Mouse (Mus musculus): ENCODE results near the gene Pip5k1b. TPM values are rescaled to one million over a fixed set of nuclear protein-coding genes. Genes with fewer than 3 reads are reported as not detected.

Gene Pip5k1b
- polyA plus RNA-seq, 2 experiments from 2014 or later, result 5.7 to 6.2 TPM

DNA sequence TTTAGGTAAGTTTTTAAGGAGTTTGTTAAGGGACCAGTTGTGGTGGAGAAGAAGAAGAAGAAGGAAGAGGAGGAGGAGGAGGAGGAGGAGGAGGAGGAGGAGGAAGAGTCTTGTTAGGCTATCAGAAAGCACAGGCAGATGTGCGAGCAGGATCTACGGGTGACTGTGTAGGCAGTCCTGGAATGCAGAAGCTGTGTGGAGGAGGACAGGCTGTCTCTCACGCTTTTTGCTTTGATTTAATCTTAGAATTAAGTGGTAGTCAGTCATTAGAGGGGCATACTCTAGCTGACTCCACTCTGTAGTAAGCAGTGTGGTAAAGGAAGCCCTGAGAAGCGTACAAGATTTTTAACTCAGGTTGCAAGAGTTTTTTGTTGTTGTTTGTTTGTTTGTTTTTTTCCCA lies 86.5 kb downstream of the Pip5k1b start:
- no peak for ATAC-seq

DNA sequence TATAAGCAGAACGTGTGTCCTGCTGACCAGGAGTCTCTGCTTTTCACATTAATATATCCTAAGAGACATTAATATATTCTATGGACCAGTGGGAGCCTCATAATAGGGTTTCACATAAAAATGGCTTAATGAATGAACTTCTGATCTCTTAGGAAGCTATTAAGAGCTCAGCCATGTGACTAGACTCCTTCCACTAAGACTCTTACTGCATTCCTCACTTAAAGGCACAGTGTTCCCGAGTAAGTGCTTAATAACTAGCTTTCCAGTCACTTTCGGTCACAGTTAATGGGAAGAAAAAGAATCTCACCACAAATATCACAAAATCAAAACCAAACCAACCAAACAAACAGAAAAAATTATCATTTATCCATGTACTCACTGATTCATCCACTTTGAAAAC lies 87.1 kb downstream of the Pip5k1b start:
- ATAC-seq, result no peak

- no peak for ATAC-seq
Observed at GRCm38 (mm10) chr19:24463011-24463410, 92.7 kb downstream of the Pip5k1b start.

DNA sequence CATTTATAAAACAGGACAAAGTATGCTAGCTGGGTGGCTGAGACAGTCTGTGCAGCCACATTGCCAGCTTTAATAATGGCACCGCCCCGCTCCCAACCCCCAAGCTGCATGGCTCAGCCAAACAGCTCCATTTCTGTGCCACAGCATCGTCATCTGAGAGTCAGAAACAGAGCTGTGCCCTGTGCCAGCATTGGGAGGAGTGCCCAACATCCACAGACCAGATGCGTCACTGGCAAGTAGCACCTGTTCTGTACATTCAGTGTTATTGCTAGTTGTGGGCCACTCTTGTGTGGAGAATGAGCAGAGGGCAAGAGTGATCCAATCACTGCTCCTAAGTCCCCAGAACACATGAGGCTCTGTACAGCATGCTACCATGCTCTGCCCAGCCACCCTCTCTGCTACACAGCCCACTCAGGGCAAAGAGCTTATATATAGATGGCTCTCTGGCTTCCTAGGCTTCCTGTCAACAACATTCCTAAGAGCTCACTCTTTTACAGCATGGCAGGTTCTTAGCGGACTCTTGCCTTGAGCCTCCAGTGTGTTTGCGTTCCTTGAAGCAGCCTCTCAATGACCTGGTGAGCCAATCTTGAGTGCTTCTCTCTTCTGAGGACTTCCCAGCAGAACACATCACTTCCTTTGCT lies 99.0 kb downstream of the Pip5k1b start:
- ATAC-seq, result no peak

DNA sequence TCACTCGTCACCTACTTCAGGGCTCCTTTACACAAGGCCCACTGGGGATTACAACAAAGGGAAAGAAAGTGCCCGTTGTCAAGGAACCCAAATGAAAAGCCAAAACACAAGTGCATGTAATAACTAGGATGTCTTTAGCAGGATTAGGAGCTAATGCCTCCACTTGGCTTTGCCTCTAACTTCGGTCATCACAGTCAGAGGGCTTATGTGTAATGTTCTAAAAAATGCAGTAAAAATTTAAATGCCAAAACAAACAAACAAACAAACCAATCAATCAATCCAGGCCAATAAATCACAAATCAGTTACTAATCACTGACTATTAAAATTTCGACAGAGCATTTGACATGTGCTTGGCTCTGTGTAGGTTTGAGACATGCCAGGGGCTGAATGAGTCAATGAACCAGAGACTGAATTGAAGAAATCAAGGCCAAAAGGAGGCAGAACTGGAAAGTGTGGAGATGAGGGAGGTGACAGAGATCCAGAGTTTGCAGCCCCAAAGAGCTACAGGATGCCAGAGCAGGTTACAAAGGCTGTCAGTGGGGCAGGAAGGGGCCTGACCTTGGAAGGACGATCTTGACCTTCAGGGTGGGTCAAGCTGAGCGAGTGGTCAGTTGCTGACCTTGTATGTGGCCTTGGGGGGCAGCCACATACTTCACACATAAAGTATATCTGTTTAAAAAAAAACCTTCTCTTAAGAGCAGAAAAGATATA lies 100.3 kb downstream of the Pip5k1b start:
- ATAC-seq, result no peak

- ATAC-seq, result no peak
Observed at GRCm38 (mm10) chr19:24454451-24454850, 101.2 kb downstream of the Pip5k1b start.

- ATAC-seq, result no peak
Observed at GRCm38 (mm10) chr19:24453379-24453778, 102.3 kb downstream of the Pip5k1b start.

DNA sequence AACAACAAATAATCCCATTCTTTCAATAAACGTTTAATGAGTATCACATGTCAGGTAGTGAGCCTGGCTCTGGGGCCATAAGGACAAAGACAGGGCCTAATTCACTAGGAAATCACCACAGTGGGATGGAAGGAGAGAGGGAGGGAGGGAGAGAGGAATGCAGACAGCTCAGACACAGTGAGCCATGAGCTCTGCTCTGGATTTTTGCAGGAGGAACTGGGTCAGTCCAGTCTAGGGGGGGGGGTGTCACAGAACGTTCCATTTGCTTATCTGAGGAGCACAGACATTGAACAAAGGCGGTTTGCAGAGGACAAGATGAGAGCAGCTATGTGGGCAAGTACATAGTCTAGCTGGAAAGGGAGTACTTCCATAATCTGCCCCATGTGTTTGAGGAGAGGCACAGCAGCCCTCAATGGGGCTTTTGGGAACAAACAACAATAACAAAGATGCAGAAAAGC lies 103.2 kb downstream of the Pip5k1b start:
- no peak for ATAC-seq

DNA sequence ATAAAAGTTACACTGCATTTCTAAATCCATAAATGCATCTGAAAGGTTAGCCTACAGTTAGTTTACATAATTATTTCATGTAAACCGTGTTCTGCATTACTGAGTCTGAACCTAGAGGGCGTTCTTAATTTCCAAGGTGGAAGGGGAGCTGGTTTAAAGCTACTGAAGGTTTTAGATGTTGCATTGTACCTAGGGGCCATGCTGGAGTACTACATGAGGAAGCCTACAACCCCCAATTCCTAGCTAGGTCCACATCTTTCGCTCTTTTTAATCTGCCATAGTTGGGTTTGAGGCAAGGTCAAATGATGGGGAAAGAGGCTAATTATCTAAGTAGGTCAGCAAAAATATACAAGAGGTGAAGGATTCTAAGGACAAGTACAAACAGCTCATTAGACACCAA lies 104.0 kb downstream of the Pip5k1b start:
- ATAC-seq, result no peak

GRCm38 (mm10) chr19:24450740-24451139 lies 104.9 kb downstream of the Pip5k1b start:
- no peak for ATAC-seq

- ATAC-seq, result no peak
Observed at GRCm38 (mm10) chr19:24444322-24444721, 111.3 kb downstream of the Pip5k1b start.

GRCm38 (mm10) chr19:24439715-24440114 lies 116.0 kb downstream of the Pip5k1b start:
- ATAC-seq, result no peak

DNA sequence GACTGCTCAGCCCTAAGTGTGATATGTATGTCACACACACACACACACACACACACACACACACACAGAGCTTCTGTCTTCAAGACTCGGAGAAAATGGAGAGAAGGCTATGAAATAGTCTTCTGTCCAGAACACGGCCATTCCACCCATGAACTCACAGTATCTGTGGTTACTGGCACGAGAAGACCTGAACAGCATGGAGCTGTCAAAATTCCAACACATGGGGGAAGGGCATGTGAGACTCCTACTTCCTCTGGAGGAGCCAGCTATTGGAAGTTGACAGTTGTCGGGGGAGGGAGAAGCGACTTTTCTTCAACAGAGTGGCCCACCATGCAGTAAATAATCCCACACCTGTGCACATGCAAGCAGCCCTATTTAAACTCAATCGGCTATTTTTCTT lies 121.4 kb downstream of the Pip5k1b start:
- no peak for ATAC-seq

GRCm38 (mm10) chr19:24432447-24432846 lies 123.2 kb downstream of the Pip5k1b start:
- ATAC-seq, result no peak

DNA sequence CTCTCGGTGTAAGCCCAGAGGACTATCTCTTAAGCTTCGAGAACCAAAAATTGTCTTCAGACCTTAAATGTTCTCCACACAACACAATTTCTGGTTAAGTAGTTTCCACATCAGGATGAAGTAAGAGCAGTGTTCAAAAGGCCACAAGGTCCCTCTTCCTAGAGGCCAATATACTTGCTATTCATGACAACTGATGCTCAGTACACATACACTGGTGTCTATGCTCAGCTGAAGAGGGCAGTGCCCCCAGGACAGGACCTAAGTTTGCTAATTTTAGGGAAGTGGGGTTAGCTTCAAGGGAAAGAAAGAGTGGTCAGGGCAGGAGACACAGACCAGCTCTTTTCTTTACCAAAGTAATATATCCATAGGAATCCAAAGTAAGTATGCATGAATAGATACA lies 124.3 kb downstream of the Pip5k1b start:
- ATAC-seq, result no peak

DNA sequence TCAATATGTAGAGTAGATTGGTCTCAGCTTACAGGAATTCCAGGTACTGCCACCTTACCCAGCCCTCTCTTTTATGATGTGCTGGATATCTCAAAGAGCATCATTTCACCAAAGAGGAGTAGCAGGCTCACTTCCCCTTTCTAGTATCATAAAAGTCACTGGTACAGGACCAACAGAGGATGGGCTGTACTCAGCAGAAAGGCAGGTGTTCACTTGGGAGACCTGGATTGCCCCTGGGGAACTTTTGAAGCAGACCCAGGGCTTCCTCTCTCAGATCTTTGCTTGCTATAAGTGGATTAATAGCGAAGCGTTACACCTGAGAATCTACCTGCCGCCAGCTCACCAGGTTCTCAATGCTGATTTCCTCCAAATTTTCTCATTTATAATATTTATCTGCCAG lies 127.7 kb downstream of the Pip5k1b start:
- no peak for ATAC-seq

DNA sequence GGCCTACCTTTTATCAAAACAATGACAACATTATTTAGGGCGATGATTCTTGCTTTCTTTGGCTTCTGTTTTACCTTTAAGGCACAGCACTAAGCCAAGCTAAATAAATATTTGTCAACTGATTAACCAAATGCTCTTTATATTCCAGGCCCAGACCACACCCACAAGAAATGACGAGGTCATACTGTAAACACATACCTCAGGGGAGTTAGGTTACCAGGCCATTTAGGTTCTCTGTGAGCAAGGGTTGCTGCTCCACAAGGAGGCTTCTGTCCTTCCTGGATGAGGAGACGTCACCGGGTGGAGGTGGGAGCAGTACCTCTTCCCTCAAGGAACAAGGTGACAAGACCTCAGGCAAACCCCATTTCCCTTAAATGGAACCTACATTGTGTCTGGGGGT lies 128.4 kb downstream of the Pip5k1b start:
- no peak for ATAC-seq

DNA sequence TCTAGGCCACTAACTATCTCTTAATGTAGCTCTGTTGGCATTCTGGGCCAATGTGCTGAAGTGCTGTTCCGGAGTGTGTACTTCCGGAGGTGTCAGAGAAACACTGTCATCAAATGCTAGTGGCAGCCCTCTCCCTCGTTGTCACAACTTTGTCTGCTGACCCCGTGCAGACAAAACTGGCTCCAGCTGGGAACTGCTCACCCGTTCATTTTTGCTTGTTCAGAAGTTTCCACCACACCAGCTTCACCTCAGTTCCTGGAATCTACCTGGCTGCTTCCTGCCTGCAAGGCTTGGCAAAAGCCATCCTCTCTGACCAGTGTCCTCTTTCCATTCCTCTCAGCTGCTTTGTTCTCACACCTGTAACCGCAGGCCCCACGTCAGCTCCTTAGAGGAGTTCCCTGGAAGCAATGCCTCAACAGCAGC lies 128.9 kb downstream of the Pip5k1b start:
- ATAC-seq, result no peak

GRCm38 (mm10) chr19:24418030-24418429 lies 137.6 kb downstream of the Pip5k1b start:
- ATAC-seq, result no peak

GRCm38 (mm10) chr19:24417659-24418004 lies 138.0 kb downstream of the Pip5k1b start:
- no peak for ATAC-seq

- no peak for ATAC-seq
Observed at GRCm38 (mm10) chr19:24416975-24417658, 138.6 kb downstream of the Pip5k1b start.

GRCm38 (mm10) chr19:24415778-24416621 lies 139.7 kb downstream of the Pip5k1b start:
- ATAC-seq, result no peak
